Mouse (Mus musculus) spleen, adult 2 months (tissue): ENCODE results near the gene Pgd.

Source experiments
- CTCF ChIP-seq: fragments of 200-500 bp; IDR thresholded peaks from 2 replicates; pipeline ENCODE4 v1.5.1; 2011; ENCODE audit warnings: mild to moderate bottlenecking, inconsistent platforms; ENCODE audit not compliant: insufficient read depth, insufficient read length, insufficient replicate concordance; ENCODE audit errors: extremely low read depth
- POLR2A ChIP-seq: fragments of 200-500 bp; IDR thresholded peaks from 2 replicates; pipeline ENCODE4 v1.6.1; 2011; ENCODE audit warnings: low read depth, low read length, inconsistent platforms

GRCm38 (mm10) chr4:149177046-149177445, 10.5 kb upstream of the Pgd start:
- TF ChIP-seq POLR2A: no peak
- TF ChIP-seq CTCF: no peak
